Mouse (Mus musculus): ENCODE data around the gene Epb41l4b.

The Epb41l4b gene

DNA sequence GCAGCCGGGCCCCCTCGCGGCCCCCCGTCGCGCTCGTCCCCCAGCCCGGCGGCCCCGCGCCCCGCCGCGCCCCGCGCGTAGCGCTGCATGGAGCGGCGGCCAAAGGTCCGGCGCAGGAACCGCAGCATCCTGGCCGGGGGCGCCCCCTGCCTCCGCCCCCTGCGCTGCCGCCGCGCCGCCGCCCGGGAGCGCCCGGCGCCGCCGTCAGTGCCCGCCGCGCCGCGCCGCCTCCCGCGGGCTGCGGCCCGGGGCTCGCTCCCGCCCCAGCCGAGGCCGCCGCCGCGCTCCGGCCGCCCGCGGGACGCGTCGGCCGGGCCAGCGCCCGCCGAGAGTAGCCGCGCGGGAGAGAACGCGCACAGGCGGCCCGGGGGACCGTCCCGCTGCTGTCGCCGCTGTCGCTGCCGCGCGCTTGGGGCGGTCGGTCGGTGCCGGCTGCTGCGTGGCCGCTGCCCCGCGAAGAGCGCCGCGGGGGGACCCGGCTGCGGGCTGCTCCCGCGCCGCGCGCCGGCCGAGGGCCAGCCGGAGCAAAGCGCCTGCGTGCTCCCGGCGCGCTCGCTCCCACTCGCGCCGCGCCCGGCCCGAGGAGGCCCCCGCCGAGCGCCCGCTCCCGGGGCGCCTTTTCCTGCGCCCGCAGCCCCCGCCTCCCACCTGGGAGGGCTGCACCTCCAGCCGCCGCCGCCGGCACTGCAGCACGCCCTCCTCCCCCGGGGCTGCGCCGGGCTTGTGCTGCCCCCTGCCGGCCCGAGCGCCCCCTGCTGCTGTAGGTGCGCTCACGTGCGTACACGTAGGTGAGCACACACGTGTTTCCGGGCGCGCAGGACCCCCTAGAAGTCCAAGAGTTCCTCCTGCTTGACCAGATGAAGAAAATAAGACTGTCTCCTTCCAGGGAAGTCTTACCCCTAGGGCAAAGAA lies at the start of gene Epb41l4b:
TSS of gene Epb41l4b (minus strand) at position 412 of the 912 bp plus-strand sequence.
- peak; percentile 85 for DNase-seq (ENCODE audit: low spot score)

DNA sequence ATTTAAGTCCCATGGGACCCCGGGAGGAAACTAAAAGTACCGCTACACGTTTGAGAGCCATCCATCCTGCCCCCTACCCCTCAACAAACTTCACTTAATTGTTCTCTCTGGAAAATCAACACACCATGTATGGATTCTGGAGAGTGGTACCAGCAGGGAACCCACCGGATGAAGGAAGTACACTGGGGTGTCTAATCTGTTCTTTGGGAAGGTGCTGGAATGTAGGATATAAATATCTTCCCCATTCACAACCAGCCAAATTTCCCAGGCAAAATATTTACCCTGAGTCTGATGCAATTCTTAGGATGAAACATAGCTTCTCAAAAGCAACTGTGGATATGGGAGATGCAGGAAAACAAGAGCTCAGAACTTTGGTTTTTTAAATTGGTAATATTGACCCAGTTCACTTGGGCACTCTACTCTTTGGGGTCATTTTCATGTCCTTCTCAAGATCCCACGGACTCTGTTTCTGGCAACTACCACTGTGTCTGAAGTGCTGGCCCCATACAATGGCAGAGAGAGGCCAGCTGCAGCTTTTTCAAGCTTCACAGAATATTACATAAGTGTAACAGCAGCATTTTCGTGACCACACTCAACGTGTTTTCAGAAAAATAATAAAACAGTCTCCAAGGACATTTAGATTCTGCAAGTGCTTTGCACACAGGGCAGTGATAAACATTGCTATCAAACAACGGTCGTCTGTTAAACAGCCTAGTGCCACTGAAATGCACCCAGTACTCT lies 48.5 kb upstream of the Epb41l4b start:
- DNase-seq (ENCODE audit: low spot score): no peak

- no peak for DNase-seq (ENCODE audit: low spot score)
These were observed 46.6 kb upstream of the Epb41l4b start for GRCm38 (mm10) chr4:57189881-57190280.

- no peak for DNase-seq (ENCODE audit: low spot score)
These were observed 42.8 kb upstream of the Epb41l4b start for GRCm38 (mm10) chr4:57186035-57186434.

- DNase-seq (ENCODE audit: low spot score): no peak
These were observed 42.2 kb upstream of the Epb41l4b start for GRCm38 (mm10) chr4:57185462-57185861.

GRCm38 (mm10) chr4:57183493-57183892 lies 40.3 kb upstream of the Epb41l4b start:
- DNase-seq (ENCODE audit: low spot score): no peak

GRCm38 (mm10) chr4:57181538-57181937 lies 38.3 kb upstream of the Epb41l4b start:
- peak; percentile 53 for DNase-seq (ENCODE audit: low spot score)

GRCm38 (mm10) chr4:57178881-57179280 lies 35.6 kb upstream of the Epb41l4b start:
- no peak for DNase-seq (ENCODE audit: low spot score)

DNA sequence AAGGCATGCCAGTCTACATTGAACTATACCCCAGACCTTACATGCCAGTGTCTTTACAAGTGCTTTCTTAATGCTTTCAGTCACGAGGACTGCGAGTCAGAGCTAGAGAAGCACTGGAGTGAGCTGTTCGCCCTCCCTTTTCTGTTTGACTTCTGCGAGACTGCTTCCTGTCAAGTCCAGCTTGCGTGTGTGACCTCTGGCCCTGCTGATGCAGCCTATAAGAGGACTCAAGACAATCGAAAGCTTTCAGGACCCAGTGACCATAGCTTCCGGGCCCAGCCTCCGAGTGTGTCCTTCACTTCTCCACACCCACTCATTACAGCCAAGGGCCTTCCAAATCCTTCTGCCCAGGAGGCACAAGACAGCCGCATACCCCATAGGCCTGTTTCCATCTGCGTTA lies 32.1 kb upstream of the Epb41l4b start:
- no peak for DNase-seq (ENCODE audit: low spot score)

DNA sequence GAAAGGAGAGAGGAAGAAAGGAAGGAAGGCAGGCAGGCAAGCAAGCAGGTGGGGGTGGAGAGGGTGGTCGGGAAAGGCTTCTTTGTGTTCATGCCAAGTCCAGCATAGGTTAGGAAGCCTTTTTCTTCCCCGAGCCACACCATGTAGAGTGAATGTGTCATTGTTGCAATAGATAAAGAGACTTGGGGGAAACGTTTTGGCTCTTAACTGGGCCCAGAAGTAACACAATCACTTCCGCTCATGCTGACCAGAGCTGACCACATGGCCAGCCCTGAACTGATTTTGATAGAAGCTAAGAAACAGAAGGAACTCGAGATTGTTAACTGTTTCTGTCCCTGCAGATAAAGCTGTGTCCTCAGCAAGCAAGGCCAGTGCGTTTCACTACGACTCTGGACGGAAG lies 29.6 kb upstream of the Epb41l4b start:
- DNase-seq (ENCODE audit: low spot score): no peak

DNA sequence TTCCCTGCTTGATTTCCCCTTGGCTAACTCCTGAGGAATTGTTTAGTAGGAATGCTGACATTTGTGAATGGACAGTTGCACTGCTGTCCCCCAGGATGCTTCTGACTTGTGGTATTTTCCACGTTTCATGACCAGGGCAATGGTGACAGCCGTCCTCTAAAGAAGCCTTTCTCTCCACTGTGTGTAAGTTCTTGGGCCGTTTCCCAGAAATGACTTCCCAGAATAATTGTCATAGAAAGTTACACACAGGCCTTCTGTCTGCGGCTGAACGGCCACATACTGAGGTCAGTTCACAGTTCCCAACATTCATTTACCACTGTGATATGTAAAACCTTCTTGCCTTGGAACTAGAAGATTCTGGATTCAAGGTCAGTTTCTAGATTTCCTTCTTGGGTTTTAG lies 28.6 kb upstream of the Epb41l4b start:
- no peak for DNase-seq (ENCODE audit: low spot score)

GRCm38 (mm10) chr4:57168680-57169079 lies 25.4 kb upstream of the Epb41l4b start:
- DNase-seq (ENCODE audit: low spot score): no peak

- no peak for DNase-seq (ENCODE audit: low spot score)
These were observed 25.0 kb upstream of the Epb41l4b start for GRCm38 (mm10) chr4:57168277-57168676.

GRCm38 (mm10) chr4:57166922-57167870 lies 24.0 kb upstream of the Epb41l4b start:
- DNase-seq (ENCODE audit: low spot score): peak; percentile 84

DNA sequence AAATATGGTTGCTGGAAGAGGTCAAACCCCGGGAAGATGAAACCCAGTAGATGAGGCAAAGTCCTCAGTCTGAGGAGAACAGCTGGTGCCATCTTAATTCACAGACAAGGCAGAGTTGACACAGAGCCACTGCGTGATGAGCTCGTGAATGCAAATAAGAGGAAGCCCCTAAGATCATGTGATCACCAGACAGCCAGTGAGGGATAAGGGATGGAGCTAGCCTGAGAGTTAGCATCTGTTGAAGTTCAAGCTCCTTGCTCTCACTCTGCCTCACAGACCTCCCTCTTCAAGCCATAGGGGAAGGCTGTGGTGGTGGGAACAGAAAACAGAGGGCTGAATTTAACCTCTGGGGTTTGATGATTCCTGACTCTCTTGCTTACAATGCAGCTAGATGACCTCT lies 22.4 kb upstream of the Epb41l4b start:
- no peak for DNase-seq (ENCODE audit: low spot score)

- no peak for DNase-seq (ENCODE audit: low spot score)
These were observed 21.5 kb upstream of the Epb41l4b start for GRCm38 (mm10) chr4:57164578-57165210.

DNA sequence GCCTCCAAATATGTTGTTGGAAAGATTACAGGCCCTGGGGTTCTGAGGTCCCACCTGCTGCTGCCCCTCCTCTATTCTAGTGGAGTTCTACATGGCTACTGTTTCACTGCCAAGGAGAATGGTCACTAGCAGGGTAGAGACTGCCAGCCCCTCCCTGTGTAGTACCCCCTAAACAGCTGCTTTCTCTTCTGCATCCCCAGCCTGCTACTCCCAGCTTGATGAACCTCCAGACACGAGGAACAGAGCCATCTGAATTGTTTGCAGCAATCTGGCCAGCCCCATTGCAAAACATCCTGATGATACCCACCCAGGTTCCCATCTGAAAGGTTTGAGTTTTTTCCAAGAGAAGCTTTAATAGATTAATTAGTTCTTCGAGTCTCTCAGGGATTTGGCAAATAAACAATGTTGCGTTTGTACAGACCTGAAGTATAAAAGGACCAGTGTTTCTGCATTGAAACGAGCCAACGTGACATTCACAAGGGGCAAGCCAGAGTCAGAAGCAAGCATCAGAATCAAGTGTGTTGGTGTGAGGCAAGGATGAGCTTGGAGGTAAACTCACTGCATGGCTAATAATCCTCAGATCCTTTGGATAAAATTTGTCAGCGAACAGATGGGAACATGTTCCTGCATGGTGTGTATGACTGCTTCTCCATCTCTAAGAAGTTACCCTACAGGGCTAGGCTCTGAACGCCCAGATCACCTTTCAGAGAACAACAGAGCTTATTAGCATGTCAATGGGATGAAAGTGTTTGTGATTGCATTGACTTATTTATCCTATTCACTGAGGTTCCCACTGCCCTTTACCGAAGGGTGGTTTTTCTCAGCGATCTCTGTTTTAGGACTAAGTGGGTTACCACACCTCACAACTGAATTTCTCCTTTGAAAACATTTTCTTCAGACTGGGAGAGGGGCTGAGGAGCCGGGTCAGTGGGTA lies 19.8 kb upstream of the Epb41l4b start:
- DNase-seq (ENCODE audit: low spot score): no peak

GRCm38 (mm10) chr4:57160571-57160970 lies 17.3 kb upstream of the Epb41l4b start:
- no peak for DNase-seq (ENCODE audit: low spot score)

- peak; percentile 87 for DNase-seq (ENCODE audit: low spot score)
These were observed 13.4 kb upstream of the Epb41l4b start for GRCm38 (mm10) chr4:57156549-57157169.

DNA sequence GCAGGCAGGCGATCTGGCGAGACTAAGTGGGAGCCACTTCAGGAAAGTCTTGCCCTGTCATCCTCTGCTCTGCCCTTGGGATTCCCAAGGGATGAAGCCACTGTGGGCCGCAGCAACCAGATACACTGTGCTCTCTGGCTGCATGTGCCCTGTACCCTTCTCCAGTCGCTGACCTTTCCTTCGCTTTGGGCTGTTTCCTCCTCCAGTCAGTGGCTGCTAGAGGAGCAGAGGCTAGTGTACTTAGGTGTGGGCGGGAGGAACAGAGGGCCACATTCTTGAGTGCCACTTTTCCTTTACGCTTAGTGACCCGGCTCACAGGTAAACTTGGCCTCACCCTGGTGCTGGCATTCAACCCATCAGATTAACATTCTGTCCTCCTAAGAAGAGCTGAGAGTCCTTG lies 10.6 kb upstream of the Epb41l4b start:
- DNase-seq (ENCODE audit: low spot score): peak; percentile 90

Measured in urinary bladder, postnatal 14 days (tissue).